Mouse (Mus musculus) C2C12 (cell line): ENCODE measurements around the gene Leng8.

Experiments used
- CEBPB ChIP-seq: IDR thresholded peaks from one replicate; pipeline ENCODE4 v1.6.1; 2011; ENCODE audit warnings: low read depth, mild to moderate bottlenecking, control low read depth, moderate library complexity
- CTCF ChIP-seq: IDR thresholded peaks from one replicate; pipeline ENCODE4 v1.5.1; 2011; ENCODE audit not compliant: control insufficient read depth, insufficient read depth, insufficient read length
- FOSL1 ChIP-seq: IDR thresholded peaks from one replicate; pipeline ENCODE4 v1.8.0; 2011; ENCODE audit warnings: mild to moderate bottlenecking, low read length; ENCODE audit not compliant: poor library complexity, insufficient read depth, severe bottlenecking
- MAX ChIP-seq: IDR thresholded peaks from one replicate; pipeline ENCODE4 v1.6.1; 2011; ENCODE audit warnings: mild to moderate bottlenecking, control low read depth
- MYOD1 ChIP-seq: IDR thresholded peaks from one replicate; pipeline ENCODE4 v1.6.1; 2011; ENCODE audit warnings: low read depth; ENCODE audit not compliant: control insufficient read depth, insufficient read length
- MYOG ChIP-seq: IDR thresholded peaks from one replicate; pipeline ENCODE4 v1.6.1; 2011; ENCODE audit not compliant: control insufficient read depth, insufficient read length; ENCODE audit errors: extremely low read depth
- USF1 ChIP-seq: IDR thresholded peaks from one replicate; pipeline ENCODE4 v1.6.1; 2011; ENCODE audit warnings: low read depth, mild to moderate bottlenecking, control low read depth, moderate library complexity

- no peak for TF ChIP-seq CTCF
- no peak for TF ChIP-seq MYOD1
- no peak for TF ChIP-seq CEBPB
- TF ChIP-seq MYOG, result no peak
- no peak for TF ChIP-seq USF1
- TF ChIP-seq MAX, result no peak
- TF ChIP-seq FOSL1, result no peak
Measured at GRCm38 (mm10) chr7:4138181-4138580, 1.3 kb downstream of the Leng8 start.
